Mouse (Mus musculus): ENCODE results near the gene Dnm3.

The Dnm3 gene

GRCm38 (mm10) chr1:162172806-162173205 lies 305.0 kb downstream of the Dnm3 start:
- intact Hi-C loops (cut with DNase I), result no loop called here

GRCm38 (mm10) chr1:162163687-162164484 lies 313.9 kb downstream of the Dnm3 start:
- intact Hi-C loops (cut with DNase I), result no loop called here

GRCm38 (mm10) chr1:162162677-162163076 lies 315.2 kb downstream of the Dnm3 start:
- intact Hi-C loops (cut with DNase I), result no loop called here

GRCm38 (mm10) chr1:162162249-162162648 lies 315.6 kb downstream of the Dnm3 start:
- intact Hi-C loops (cut with DNase I), result no loop called here

GRCm38 (mm10) chr1:162160718-162161117 lies 317.1 kb downstream of the Dnm3 start:
- intact Hi-C loops (cut with DNase I), result no loop called here

- intact Hi-C loops (cut with DNase I), result no loop called here
Measured at GRCm38 (mm10) chr1:162158486-162158885, 319.3 kb downstream of the Dnm3 start.

- intact Hi-C loops (cut with DNase I), result no loop called here
Measured at GRCm38 (mm10) chr1:162157659-162158058, 320.2 kb downstream of the Dnm3 start.

GRCm38 (mm10) chr1:162156873-162157272 lies 321.0 kb downstream of the Dnm3 start:
- intact Hi-C loops (cut with DNase I), result no loop called here

- intact Hi-C loops (cut with DNase I), result no loop called here
Measured at GRCm38 (mm10) chr1:162155546-162155945, 322.3 kb downstream of the Dnm3 start.

- intact Hi-C loops (cut with DNase I), result no loop called here
Measured at GRCm38 (mm10) chr1:162153118-162153517, 324.7 kb downstream of the Dnm3 start.

GRCm38 (mm10) chr1:162149730-162150129 lies 328.1 kb downstream of the Dnm3 start:
- intact Hi-C loops (cut with DNase I), result no loop called here

GRCm38 (mm10) chr1:162147554-162147953 lies 330.3 kb downstream of the Dnm3 start:
- intact Hi-C loops (cut with DNase I), result no loop called here

GRCm38 (mm10) chr1:162145748-162146147 lies 332.1 kb downstream of the Dnm3 start:
- intact Hi-C loops (cut with DNase I), result no loop called here

GRCm38 (mm10) chr1:162144992-162145391 lies 332.8 kb downstream of the Dnm3 start:
- intact Hi-C loops (cut with DNase I), result no loop called here

GRCm38 (mm10) chr1:162143974-162144912 lies 333.6 kb downstream of the Dnm3 start:
- intact Hi-C loops (cut with DNase I), result no loop called here

- intact Hi-C loops (cut with DNase I), result no loop called here
Measured at GRCm38 (mm10) chr1:162142285-162142684, 335.5 kb downstream of the Dnm3 start.

GRCm38 (mm10) chr1:162136328-162136727 lies 341.5 kb downstream of the Dnm3 start:
- intact Hi-C loops (cut with DNase I), result no loop called here

GRCm38 (mm10) chr1:162135451-162136213 lies 342.2 kb downstream of the Dnm3 start:
- intact Hi-C loops (cut with DNase I), result no loop called here

- intact Hi-C loops (cut with DNase I), result no loop called here
Measured at GRCm38 (mm10) chr1:162134651-162135066, 343.2 kb downstream of the Dnm3 start.

- intact Hi-C loops (cut with DNase I), result no loop called here
Measured at GRCm38 (mm10) chr1:162132908-162133641, 344.8 kb downstream of the Dnm3 start.
